Mouse (Mus musculus) regulatory T cell (primary cell): Measurements from ENCODE around the gene Vmn1r160.
"Not testable (repeated sequence)": the region's sequence is repeated elsewhere in the genome, so short reads cannot be mapped to it uniquely, and the experiment has no call there.

Experiments used
- in situ Hi-C: fragments of 300-600 bp; cut with MboI, MseI; formaldehyde crosslinking; loops from one replicate; pipeline ENCODE4 v1.15.1; 2025; ENCODE audit warnings: high pct_unique_total_duplicates

The Vmn1r160 gene

GRCm38 (mm10) chr7:22870924-22871323, at the start of gene Vmn1r160:
Gene Vmn1r160, plus strand, starts transcription at chr7:22871224.
- in situ Hi-C loops = loop anchor here (5.0 kb wide), 1 partner anchor 1704 kb away; no protein-coding TSS in a partner anchor

DNA sequence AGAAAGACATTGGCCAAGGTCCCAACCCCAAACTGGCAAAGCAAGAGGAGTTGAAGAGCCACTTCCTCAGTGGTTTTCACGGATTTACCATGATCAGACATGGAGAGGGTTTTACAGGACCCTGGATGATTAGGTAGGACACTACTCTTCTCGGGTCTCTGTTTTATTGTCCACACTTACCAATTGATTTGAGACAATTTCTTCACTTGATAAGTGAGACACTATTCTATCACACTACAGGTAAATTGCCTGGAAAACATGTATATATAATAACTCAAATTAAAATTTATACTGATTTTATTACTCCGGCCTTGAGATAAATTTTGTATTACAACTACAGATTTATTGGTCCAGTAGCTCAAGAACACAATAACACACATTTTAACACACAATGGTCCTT, 27.5 kb upstream of the Vmn1r160 start, which contains the start of gene Vmn1r159:
Gene Vmn1r159, minus strand, starts transcription at position 101 of the 400 bp plus-strand sequence.
- in situ Hi-C loops = not testable (repeated sequence)
